Mouse (Mus musculus) kidney, adult 10 weeks (tissue): ENCODE results near the gene Ccdc154. TPM values are rescaled to one million over a fixed set of nuclear protein-coding genes. Genes with fewer than 3 reads are reported as not detected.

Source experiments
- polyA plus RNA-seq: library from polyadenylated mRNA; stranded (reverse); fragments of 350-450 nt; fragmentation: Illumina TruSeq; extraction: RNeasy Lipid Tissue Mini Kit (QIAGEN cat#74804); gene quantifications from one replicate; pipeline ENCODE4 v1.2.3, GENCODE M21; 2014; ENCODE audit warnings: low read depth, low replicate concordance

Ccdc154 gene
- not detected for polyA plus RNA-seq

DNA sequence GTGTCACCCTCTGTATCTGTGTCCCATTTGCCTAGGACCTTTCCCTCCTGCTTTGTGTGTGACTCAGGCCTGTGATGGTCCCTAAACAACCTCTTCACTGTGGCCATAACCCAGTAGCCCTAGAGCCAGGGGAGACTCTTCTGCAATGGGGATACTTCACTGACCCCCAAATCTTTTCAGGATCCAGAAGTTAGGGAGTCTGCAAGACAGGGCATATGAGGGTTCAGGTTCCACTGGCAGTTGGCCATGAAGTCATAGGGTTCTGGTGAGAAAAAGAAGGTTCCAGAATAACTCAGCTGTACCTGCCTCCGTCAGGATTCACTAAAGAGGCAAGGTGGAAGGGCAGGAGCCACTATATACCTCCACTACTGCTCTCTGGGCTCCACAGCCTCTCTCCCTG lies at the start of gene Ccdc154:
Ccdc154 (plus strand) TSS at position 301 of the 400 bp plus-strand sequence.

GRCm38 (mm10) chr17:25115664-25116432 lies 46.4 kb upstream of the Ccdc154 start, which contains the start of gene Telo2:
Gene Telo2 (minus strand): TSS chr17:25115967.

DNA sequence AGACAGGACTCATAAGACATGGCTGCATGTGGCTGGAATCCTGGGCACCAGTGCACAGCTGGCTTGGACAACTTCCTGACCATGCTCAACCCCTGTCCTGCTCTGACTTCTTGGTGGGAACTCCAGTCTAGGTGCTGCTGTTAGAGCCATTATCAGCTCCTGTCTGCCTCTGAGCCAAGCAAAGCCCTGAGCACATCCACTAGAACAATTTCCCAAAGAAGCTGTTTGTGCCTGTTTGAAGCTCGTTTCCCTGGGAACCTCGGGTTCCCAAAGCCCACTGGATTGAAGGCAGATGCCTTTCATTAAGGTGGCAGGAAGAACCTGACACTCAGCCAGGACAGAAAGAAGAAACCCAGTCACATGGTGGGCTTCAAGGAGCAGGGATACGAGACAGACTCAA lies 41.9 kb upstream of the Ccdc154 start, which contains the start of gene Ptx4:
Ptx4 (plus strand) TSS at position 355 of the 400 bp plus-strand sequence.

DNA sequence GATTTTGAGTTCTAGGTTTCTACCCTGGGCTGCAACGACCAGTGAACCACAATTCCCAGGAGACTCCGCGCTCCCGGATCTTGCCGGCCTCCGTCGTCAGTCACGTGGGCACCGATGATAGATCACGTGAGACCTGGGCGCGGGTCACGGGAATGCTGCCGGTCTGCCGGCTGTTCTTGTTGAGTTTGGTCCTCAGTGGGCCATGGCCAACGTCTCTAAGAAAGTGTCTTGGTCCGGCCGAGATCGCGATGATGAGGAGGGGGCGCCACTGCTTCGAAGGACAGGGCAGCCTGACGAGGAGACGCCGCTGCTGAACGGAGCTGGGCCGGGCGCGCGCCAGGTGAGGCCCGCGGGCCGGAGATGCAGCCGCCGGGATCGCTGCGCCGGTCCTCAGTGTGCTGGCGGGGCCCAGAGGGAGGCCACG lies 29.0 kb upstream of the Ccdc154 start, which contains the start of gene Clcn7:
Clcn7 (plus strand) TSS at position 117 of the 424 bp plus-strand sequence.

GRCm38 (mm10) chr17:25175411-25175810 lies 13.2 kb downstream of the Ccdc154 start, which contains the start of gene Gm38655:
Gene Gm38655 (minus strand): TSS chr17:25175471.

GRCm38 (mm10) chr17:25184129-25184691 lies 21.9 kb downstream of the Ccdc154 start, which contains the start of gene BC003965:
Gene BC003965 (plus strand): TSS chr17:25184554.

DNA sequence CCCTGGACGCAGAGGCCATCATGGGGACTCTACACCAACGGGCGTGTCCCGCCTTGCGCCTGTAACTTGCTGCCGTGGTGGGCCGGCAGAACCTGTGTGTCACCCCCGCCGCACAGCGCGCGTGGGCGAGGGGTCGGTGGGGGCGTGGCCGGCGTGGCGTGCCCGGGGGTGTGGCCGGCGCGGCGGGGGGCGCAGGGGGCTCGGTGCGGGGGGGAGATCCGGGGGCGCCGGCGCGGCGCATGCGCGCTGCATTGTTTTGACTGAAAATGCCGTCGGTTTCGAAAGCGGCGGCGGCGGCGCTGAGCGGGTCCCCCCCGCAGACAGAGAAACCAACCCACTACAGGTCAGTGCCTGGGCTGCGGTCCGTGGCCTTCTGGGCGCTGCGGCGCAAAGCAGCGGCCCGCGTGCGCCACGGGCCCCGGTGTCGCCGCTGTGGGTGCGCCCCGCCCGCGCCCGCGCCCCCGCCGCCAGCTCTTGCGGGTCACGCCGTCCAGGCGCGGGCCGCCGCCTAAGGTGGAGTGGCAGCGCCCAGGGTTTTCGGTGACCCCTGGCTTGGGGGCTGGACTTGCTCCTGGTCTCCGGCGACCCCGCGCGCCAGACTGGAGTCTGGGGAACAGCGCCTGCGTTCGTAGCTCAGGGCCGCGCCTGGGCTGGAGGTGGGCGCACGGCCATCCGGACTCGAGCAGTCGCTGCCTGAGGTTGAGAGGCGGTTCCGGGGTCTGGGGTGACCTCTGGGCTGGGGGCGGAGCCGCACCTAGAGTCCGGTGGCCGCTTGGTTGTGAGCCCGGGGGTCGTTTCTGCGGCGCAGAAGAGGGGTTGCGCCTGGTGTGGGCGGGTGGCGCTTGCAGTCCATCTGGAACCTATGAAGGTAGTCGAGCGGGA lies 26.1 kb downstream of the Ccdc154 start, which contains the start of gene Unkl:
Unkl (plus strand) TSS at position 248 of the 882 bp plus-strand sequence.

Other genes starting within 250 kb of the Ccdc154 start
- 3.3 TPM for gene Mapk8ip3, start 225.5 kb upstream of the Ccdc154 start, polyA plus RNA-seq
- 80.0 TPM for gene Jpt2, start 201.8 kb upstream of the Ccdc154 start, polyA plus RNA-seq
- gene Cramp1l, start 146.7 kb upstream of the Ccdc154 start, polyA plus RNA-seq = 4.7 TPM
- 7.6 TPM for gene Ift140, start 146.4 kb upstream of the Ccdc154 start, polyA plus RNA-seq
- 16.4 TPM for gene Tmem204, start 78.9 kb upstream of the Ccdc154 start, polyA plus RNA-seq
- 2.3 TPM for gene Telo2, start 46.5 kb upstream of the Ccdc154 start, polyA plus RNA-seq
- gene Ptx4, start 41.7 kb upstream of the Ccdc154 start, polyA plus RNA-seq = not detected
- gene Clcn7, start 29.1 kb upstream of the Ccdc154 start, polyA plus RNA-seq = 5.4 TPM
- not detected for gene Gm38655, start 13.0 kb downstream of the Ccdc154 start, polyA plus RNA-seq
- gene BC003965, start 22.1 kb downstream of the Ccdc154 start, polyA plus RNA-seq = 17.3 TPM
- 29.1 TPM for gene Unkl, start 25.9 kb downstream of the Ccdc154 start, polyA plus RNA-seq
- gene Gnptg, start 77.7 kb downstream of the Ccdc154 start, polyA plus RNA-seq = 25.4 TPM
- gene Tsr3, start 77.7 kb downstream of the Ccdc154 start, polyA plus RNA-seq = 3.8 TPM
- gene Baiap3, start 93.9 kb downstream of the Ccdc154 start, polyA plus RNA-seq = not detected
- 148 TPM for gene Ube2i, start 112.2 kb downstream of the Ccdc154 start, polyA plus RNA-seq
- not detected for gene Prss34, start 135.9 kb downstream of the Ccdc154 start, polyA plus RNA-seq
- not detected for gene Prss28, start 146.2 kb downstream of the Ccdc154 start, polyA plus RNA-seq
- not detected for gene Prss29, start 156.2 kb downstream of the Ccdc154 start, polyA plus RNA-seq
- not detected for gene Tpsab1, start 183.1 kb downstream of the Ccdc154 start, polyA plus RNA-seq
- gene Tpsb2, start 203.8 kb downstream of the Ccdc154 start, polyA plus RNA-seq = not detected
- not detected for gene Tpsg1, start 206.8 kb downstream of the Ccdc154 start, polyA plus RNA-seq